Mouse (Mus musculus) adrenal gland, adult (tissue): ENCODE results near the gene Nt5dc2.

Experiments
- DNase-seq, 2 experiments: peaks; one replicate each; pipeline ENCODE4 v3.0.0; 2022 to 2023; ENCODE audit warnings: low spot score in 1 of 2; ENCODE audit not compliant: inconsistent age in 2 of 2

Nt5dc2 gene

GRCm38 (mm10) chr14:31134015-31135000, 3.5 kb downstream of the Nt5dc2 start:
- DNase-seq: peak; percentile 44 to 60

GRCm38 (mm10) chr14:31135495-31136410, 4.9 kb downstream of the Nt5dc2 start:
- no peak for DNase-seq

GRCm38 (mm10) chr14:31136411-31137280, 5.8 kb downstream of the Nt5dc2 start:
- no peak for DNase-seq

GRCm38 (mm10) chr14:31137281-31137595, 6.4 kb downstream of the Nt5dc2 start:
- DNase-seq: no peak

GRCm38 (mm10) chr14:31137791-31138190, 6.9 kb downstream of the Nt5dc2 start:
- peak; percentile 41 to 58 for DNase-seq

GRCm38 (mm10) chr14:31138219-31138896, 7.5 kb downstream of the Nt5dc2 start:
- DNase-seq: no peak

- no peak for DNase-seq
These were observed 8.1 kb downstream of the Nt5dc2 start for GRCm38 (mm10) chr14:31138897-31139429.

- DNase-seq: no peak
These were observed 8.8 kb downstream of the Nt5dc2 start for GRCm38 (mm10) chr14:31139666-31140065.

GRCm38 (mm10) chr14:31140141-31140540, 9.3 kb downstream of the Nt5dc2 start:
- no peak for DNase-seq

- no peak for DNase-seq
These were observed 10.2 kb downstream of the Nt5dc2 start for GRCm38 (mm10) chr14:31141011-31141410.

- DNase-seq: no peak
These were observed 14.8 kb downstream of the Nt5dc2 start for GRCm38 (mm10) chr14:31145694-31146093.

GRCm38 (mm10) chr14:31160196-31161150, 29.6 kb downstream of the Nt5dc2 start:
- DNase-seq: no peak

- no peak for DNase-seq
These were observed 30.3 kb downstream of the Nt5dc2 start for GRCm38 (mm10) chr14:31161191-31161590.

GRCm38 (mm10) chr14:31161638-31162037, 30.8 kb downstream of the Nt5dc2 start:
- no peak for DNase-seq

- DNase-seq: no peak
These were observed 33.2 kb downstream of the Nt5dc2 start for GRCm38 (mm10) chr14:31164067-31164466.

GRCm38 (mm10) chr14:31165010-31165409, 34.2 kb downstream of the Nt5dc2 start:
- DNase-seq: no peak

- no peak for DNase-seq
These were observed 34.6 kb downstream of the Nt5dc2 start for GRCm38 (mm10) chr14:31165458-31165857.

- DNase-seq: peak; percentile 50 to 73
These were observed 35.3 kb downstream of the Nt5dc2 start for GRCm38 (mm10) chr14:31165991-31166630.
